Mouse (Mus musculus): ENCODE results near the gene Mras. TPM values are rescaled to one million over a fixed set of nuclear protein-coding genes. Genes with fewer than 3 reads are reported as not detected.
A peak's percentile ranks its signal among the peaks of the same experiment; 100 is the strongest.

Gene Mras
- 10 to 100 TPM; 66.3 to 72.2 TPM for total RNA-seq (2021)

- no peak for DNase-seq
- intact Hi-C loops (cut with DNase I), result no loop called here
Measured at GRCm38 (mm10) chr9:99437031-99437764, at the start of gene Mras. TSS of gene Mras (minus strand) at chr9:99437381.

GRCm38 (mm10) chr9:99485144-99485543 lies 48.0 kb upstream of the Mras start:
- DNase-seq, result no peak
- intact Hi-C loops (cut with DNase I), result no loop called here

GRCm38 (mm10) chr9:99484632-99485031 lies 47.5 kb upstream of the Mras start:
- DNase-seq, result no peak
- intact Hi-C loops (cut with DNase I), result no loop called here

- no peak for DNase-seq
- intact Hi-C loops (cut with DNase I), result no loop called here
Measured at GRCm38 (mm10) chr9:99483191-99483590, 46.0 kb upstream of the Mras start.

- peak; percentile 56 for DNase-seq
- intact Hi-C loops (cut with DNase I), result no loop called here
Measured at GRCm38 (mm10) chr9:99480764-99481163, 43.6 kb upstream of the Mras start.

GRCm38 (mm10) chr9:99479181-99479711 lies 42.1 kb upstream of the Mras start:
- intact Hi-C loops (cut with DNase I), result no loop called here
- no peak for DNase-seq

GRCm38 (mm10) chr9:99471334-99471733 lies 34.2 kb upstream of the Mras start:
- no peak for DNase-seq
- intact Hi-C loops (cut with DNase I), result no loop called here

- no peak for DNase-seq
- intact Hi-C loops (cut with DNase I), result no loop called here
Measured at GRCm38 (mm10) chr9:99470347-99471092, 33.3 kb upstream of the Mras start.

- DNase-seq, result no peak
- intact Hi-C loops (cut with DNase I), result no loop called here
Measured at GRCm38 (mm10) chr9:99469681-99470273, 32.6 kb upstream of the Mras start.

GRCm38 (mm10) chr9:99468572-99468971 lies 31.4 kb upstream of the Mras start:
- no peak for DNase-seq
- intact Hi-C loops (cut with DNase I), result no loop called here

- intact Hi-C loops (cut with DNase I), result no loop called here
- DNase-seq, result peak; percentile 22
Measured at GRCm38 (mm10) chr9:99464876-99465275, 27.7 kb upstream of the Mras start.

- no peak for DNase-seq
- intact Hi-C loops (cut with DNase I), result loop anchor here (10.0 kb wide), 1 partner anchor 205 kb away; no protein-coding TSS in a partner anchor
Measured at GRCm38 (mm10) chr9:99459730-99460129, 22.5 kb upstream of the Mras start.

GRCm38 (mm10) chr9:99458529-99459208 lies 21.5 kb upstream of the Mras start:
- intact Hi-C loops (cut with DNase I), result loop anchor here (10.0 kb wide), 1 partner anchor 204 kb away; no protein-coding TSS in a partner anchor
- peak; percentile 61 for DNase-seq

GRCm38 (mm10) chr9:99454211-99454610 lies 17.0 kb upstream of the Mras start:
- intact Hi-C loops (cut with DNase I), result loop anchor here (5.0 to 10.0 kb wide), 2 partner anchors 199 to 392 kb away; no protein-coding TSS in a partner anchor
- DNase-seq, result no peak

GRCm38 (mm10) chr9:99451161-99451560 lies 14.0 kb upstream of the Mras start, which contains the start of gene Nme9:
TSS of gene Nme9 (plus strand) at chr9:99451475.
- DNase-seq, result no peak
- intact Hi-C loops (cut with DNase I), result loop anchor here (5.0 to 10.0 kb wide), 2 partner anchors 196 to 389 kb away; no protein-coding TSS in a partner anchor

GRCm38 (mm10) chr9:99449886-99450647 lies 12.9 kb upstream of the Mras start:
- intact Hi-C loops (cut with DNase I), result loop anchor here (5.0 to 10.0 kb wide), 3 partner anchors 195 to 475 kb away; no protein-coding TSS in a partner anchor
- no peak for DNase-seq

GRCm38 (mm10) chr9:99447323-99447722 lies 10.1 kb upstream of the Mras start:
- no peak for DNase-seq
- intact Hi-C loops (cut with DNase I), result loop anchor here (10.0 kb wide), 1 partner anchor 473 kb away; no protein-coding TSS in a partner anchor

- DNase-seq, result no peak
- intact Hi-C loops (cut with DNase I), result loop anchor here (10.0 kb wide), 1 partner anchor 471 kb away; no protein-coding TSS in a partner anchor
Measured at GRCm38 (mm10) chr9:99446259-99446658, 9.1 kb upstream of the Mras start.

- DNase-seq, result no peak
- intact Hi-C loops (cut with DNase I), result loop anchor here (10.0 kb wide), 1 partner anchor 470 kb away; no protein-coding TSS in a partner anchor
Measured at GRCm38 (mm10) chr9:99444590-99445178, 7.5 kb upstream of the Mras start.

Data from left cerebral cortex, postnatal 4 days (tissue).